Mouse (Mus musculus) spleen, adult 2 months (tissue): Measurements from ENCODE around the gene Foxs1.

Experiments used
- CTCF ChIP-seq: fragments of 200-500 bp; IDR thresholded peaks from 2 replicates; pipeline ENCODE4 v1.5.1; 2011; ENCODE audit warnings: mild to moderate bottlenecking, inconsistent platforms; ENCODE audit not compliant: insufficient read depth, insufficient read length, insufficient replicate concordance; ENCODE audit errors: extremely low read depth
- POLR2A ChIP-seq: fragments of 200-500 bp; IDR thresholded peaks from 2 replicates; pipeline ENCODE4 v1.6.1; 2011; ENCODE audit warnings: low read depth, low read length, inconsistent platforms

DNA sequence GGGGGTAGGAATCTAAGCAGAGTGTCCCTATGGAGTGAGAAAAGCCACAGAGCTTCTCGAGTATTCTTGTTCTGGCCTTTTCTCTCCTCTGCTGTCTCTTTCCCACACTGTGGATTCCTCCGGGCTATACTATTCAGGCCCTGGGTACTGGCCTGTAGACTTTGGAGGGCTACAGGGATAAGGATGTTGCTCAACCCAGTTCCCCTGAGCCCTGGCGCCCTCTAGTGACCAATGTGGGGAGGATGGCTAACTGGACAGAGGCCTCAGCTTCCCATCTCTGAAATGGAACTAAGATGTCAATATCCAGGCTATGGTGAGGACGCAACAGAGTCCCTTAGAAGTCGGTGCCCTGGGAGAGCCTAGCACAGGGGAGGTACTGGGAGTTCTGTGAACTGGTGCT, 606 bp upstream of the Foxs1 start:
- TF ChIP-seq POLR2A: no peak
- peak; percentile 48; the same call in 1 of the 2 replicates for TF ChIP-seq CTCF
